In genomic region chr6:134625431-134625830, GRCm38 (mm10) we compare ENCODE assay signal across 19 mouse cellular contexts. TPM values are rescaled to one million over a fixed set of nuclear protein-coding genes. Genes with fewer than 3 reads are reported as not detected.
"Had no signal": no experiment of that assay in that cellular context is flagged by ENCODE, and none has a peak within 500 bp of the region (broad histone marks: within the 10 kb centered on the region; RNA-seq: fewer than 3 reads in every experiment).

No protein-coding gene starts in this region.

- ATAC-seq: midbrain, embryonic 16.5 days had no signal

- H3K9me3 ChIP-seq: midbrain, embryonic 10.5 days; midbrain, embryonic 12.5 days; neural tube, embryonic 13.5 days; neural tube, embryonic 15.5 days; stomach, embryonic 15.5 days had no signal

- H3K27ac ChIP-seq: midbrain, embryonic 10.5 days; midbrain, embryonic 12.5 days; neural tube, embryonic 13.5 days; neural tube, embryonic 15.5 days; stomach, embryonic 15.5 days; stomach, postnatal 0 days had no signal

- H3K27me3 ChIP-seq: stomach, embryonic 15.5 days had no signal

- H3K4me2 ChIP-seq: lung, embryonic 14.5 days; midbrain, embryonic 12.5 days; neural tube, embryonic 13.5 days; neural tube, embryonic 15.5 days; stomach, embryonic 15.5 days had no signal

- H3K9ac ChIP-seq: lung, embryonic 14.5 days; midbrain, embryonic 12.5 days; neural tube, embryonic 13.5 days; neural tube, embryonic 15.5 days; stomach, embryonic 15.5 days had no signal

- DNase-seq: lung, adult 18-20 months; lung, embryonic 14.5 days; lung, postnatal 10 days; lung, postnatal 4 days; midbrain, embryonic 14.5 days; retina, postnatal 1 day; right cerebral cortex, adult 18-20 months; right cerebral cortex, postnatal 25 days; right cerebral cortex, postnatal 4 days; thymus, postnatal 14 days; thymus, postnatal 36 days had no signal

- H3K4me3 ChIP-seq: midbrain, embryonic 10.5 days; midbrain, embryonic 12.5 days; myocyte; neural tube, embryonic 13.5 days; neural tube, embryonic 15.5 days; stomach, embryonic 15.5 days had no signal

- H3K36me3 ChIP-seq: midbrain, embryonic 10.5 days; midbrain, embryonic 12.5 days; neural tube, embryonic 13.5 days; neural tube, embryonic 15.5 days had no signal

- H3K4me1 ChIP-seq: midbrain, embryonic 10.5 days; midbrain, embryonic 12.5 days; neural tube, embryonic 13.5 days; neural tube, embryonic 15.5 days; stomach, embryonic 15.5 days had no signal

RNA-seq across cellular contexts. Expression of gene Mansc1, which starts 6.9 kb away (rescaled TPM):
- polyA plus RNA-seq: myocyte had no signal
